Mouse (Mus musculus) testis, postnatal 14 days (tissue): ENCODE results near the gene Coq6.
"Not testable (repeated sequence)": the region's sequence is repeated elsewhere in the genome, so short reads cannot be mapped to it uniquely, and the experiment has no call there.

ENCODE experiments used
- DNase-seq: peaks from one replicate; pipeline ENCODE4 v3.0.0; 2021; ENCODE audit warnings: low spot score

Gene Coq6

DNA sequence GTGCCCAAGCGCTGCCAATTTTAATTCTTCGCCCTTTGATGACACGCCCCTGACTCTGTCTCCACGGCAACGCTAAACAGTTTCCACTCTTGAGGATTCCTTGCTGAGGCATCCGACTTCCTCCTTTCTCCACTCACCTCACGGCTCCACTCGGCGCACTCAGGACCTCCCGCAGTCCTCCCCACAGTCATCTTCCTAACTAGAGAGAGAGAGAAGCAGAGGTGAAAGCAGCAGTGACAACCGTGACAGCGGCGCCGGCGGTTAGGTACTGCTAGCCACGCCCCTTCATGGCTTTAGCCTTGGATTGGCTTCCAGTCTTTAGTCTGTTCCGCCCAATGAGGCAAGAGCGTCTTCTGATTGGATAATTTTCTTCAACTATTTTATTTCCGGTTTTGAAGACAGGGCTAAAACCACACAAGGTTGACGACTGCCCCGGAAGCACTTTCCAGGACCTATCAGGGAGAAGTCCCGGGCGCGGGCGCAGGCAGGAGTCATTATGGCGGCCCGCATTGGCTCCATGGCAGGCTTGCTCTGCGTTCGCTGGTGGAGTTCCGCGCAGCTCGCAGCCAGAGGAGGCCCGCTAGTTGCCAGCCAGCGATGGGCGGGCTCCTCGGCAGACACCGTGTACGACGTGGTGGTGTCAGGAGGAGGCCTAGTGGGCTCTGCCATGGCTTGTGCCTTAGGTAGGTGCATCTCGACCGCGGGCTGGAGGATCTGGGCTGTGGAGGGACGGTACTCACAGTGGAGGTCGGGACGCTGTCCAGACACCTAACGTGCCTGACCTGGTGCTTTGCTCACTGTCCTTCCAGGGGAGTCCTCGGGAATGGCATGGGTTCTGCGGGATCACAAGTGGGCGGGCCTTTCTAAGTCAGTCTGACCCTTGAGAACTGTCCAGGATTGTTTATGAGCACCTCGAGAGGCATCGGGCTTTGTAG is at the start of gene Coq6, which contains the start of gene Fam161b:
TSS of gene Coq6 (plus strand) at position 103 of the 935 bp plus-strand sequence.
TSS of gene Fam161b (minus strand) at position 279 of the 935 bp plus-strand sequence.
- DNase-seq = peak; percentile 95

- DNase-seq = peak; percentile 35
These were observed 45.5 kb upstream of the Coq6 start for GRCm38 (mm10) chr12:84316006-84316405.

GRCm38 (mm10) chr12:84316721-84317621 is 44.5 kb upstream of the Coq6 start, which contains the start of gene Zfp410:
TSS of gene Zfp410 (plus strand) at chr12:84316852.
- DNase-seq = peak; percentile 88

GRCm38 (mm10) chr12:84327111-84327512 is 34.3 kb upstream of the Coq6 start:
- no peak for DNase-seq

DNA sequence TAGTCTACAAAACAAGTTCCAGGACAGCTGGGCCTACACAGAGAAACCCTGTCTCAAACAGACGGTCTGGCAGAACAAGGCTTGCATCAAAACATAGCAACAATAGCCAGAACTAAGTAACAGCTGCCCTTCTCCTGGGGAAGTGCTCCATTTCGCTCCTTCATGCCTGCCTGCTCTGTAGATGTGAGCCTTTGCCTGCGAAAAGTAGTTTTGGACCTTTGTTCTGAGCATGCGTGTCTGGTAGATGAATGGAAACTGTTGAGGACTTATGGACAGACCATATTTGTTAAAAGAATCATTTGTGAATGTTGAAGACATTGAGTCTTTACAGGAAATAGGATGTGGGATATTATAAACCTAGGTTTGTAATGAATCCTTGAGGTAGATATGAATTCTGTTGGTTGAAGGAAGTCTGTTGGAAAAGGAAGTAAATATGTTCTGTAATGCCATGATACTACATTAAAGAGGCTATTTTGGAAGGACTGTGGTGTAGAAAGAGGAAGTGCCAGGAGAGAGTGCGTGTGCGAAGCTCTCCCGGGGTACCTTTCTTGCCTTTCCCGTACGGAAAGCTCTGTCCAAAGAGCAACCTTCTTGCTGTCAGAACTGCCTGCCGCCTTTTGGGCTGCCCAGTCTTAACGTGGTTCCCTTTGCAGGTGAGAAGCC is 24.4 kb upstream of the Coq6 start:
- no peak for DNase-seq

DNA sequence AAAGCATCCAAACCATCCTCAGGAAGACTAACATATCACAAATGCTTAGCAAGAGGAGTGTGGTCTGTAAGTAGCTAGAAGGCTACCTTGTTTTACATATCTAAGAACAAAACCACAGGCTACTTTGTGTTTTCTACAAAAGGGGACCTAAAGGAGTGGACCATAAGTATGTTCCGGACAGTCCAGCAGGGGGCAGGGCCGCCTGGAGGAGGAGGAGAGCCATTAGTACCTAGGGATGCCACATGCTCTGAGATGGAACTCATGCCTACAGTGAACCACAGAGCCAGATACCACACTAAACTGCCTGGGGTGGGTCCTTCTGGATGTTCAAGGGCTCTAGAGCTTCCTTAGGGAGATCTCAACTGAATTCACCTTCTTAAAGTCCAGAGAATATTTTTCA is 14.3 kb upstream of the Coq6 start:
- no peak for DNase-seq

GRCm38 (mm10) chr12:84358699-84359098 is 2.8 kb upstream of the Coq6 start:
- DNase-seq = not testable (repeated sequence)

DNA sequence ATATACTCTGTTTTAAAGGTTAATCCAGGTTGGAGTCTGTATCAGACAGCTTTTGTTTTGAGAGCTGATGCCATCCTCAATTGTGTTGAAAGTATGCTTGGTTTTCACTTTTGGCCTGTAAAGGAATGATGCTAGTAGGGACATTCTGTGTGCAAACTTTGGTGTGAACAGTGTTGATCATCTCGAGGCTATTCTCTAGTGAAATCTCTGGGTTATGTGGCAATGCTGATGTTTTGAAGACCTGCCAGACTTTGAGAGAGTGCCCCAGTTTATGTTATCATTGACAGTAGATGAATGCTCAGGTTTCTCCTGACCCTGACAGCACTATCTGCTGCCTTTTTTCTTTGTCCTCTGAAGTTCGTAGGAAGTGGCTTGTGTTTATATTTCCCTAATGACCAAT is 1.4 kb downstream of the Coq6 start:
- no peak for DNase-seq

DNA sequence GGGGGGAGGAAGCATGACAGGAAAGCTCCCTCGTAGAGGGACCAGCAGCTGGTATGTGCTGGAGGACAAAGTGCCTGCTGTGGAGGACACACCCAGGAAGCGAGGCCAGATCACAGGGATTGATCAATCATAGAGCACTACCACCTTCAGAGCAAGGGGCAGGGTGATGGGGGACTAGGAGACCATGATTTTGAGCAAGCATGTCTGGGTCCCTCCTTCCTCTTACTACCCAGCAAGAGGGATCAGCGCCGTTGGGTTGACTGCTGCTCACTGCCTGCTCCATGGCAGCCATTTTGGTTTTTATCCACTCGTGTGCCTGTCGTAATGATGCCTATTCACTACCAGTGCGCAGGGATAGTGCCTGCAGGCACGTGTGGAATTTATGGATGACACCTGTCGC is 2.8 kb downstream of the Coq6 start:
- no peak for DNase-seq

GRCm38 (mm10) chr12:84365137-84365536 is 3.7 kb downstream of the Coq6 start:
- no peak for DNase-seq

GRCm38 (mm10) chr12:84366971-84367370 is 5.5 kb downstream of the Coq6 start:
- no peak for DNase-seq

GRCm38 (mm10) chr12:84371647-84372046 is 10.2 kb downstream of the Coq6 start:
- DNase-seq = no peak

DNA sequence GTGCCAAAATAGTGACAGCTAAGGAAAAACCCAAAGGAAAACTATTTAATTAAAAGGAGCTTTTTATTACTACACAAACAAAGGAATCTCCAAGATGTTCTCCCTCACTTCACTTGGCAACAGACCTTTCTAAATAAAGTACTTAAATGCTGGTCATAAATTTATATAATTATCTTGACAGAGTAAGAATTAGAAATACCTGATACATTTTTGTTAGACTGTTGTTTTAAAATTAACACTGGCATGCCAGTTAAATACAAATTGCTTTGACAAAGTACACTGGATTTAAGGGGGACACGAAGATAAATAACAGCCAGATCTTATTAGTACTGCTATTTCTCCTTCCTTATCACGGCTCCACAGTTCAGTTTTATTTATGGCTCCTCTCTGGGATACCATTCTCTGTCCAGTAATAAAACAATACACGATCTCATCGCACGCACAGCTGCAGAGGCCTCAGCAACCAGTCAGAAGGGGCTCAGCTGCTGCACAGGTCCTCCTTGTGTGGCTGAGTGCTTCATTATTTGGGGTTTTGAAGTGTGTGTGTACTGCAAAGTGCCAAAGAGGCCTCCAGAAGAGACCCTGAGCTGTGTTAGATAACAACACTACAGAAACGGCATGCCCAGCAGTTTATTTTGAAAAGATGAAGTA is 12.5 kb downstream of the Coq6 start:
- no peak for DNase-seq

- DNase-seq = no peak
These were observed 20.9 kb downstream of the Coq6 start for GRCm38 (mm10) chr12:84382369-84382768.

- no peak for DNase-seq
These were observed 23.2 kb downstream of the Coq6 start for GRCm38 (mm10) chr12:84384644-84385081.

GRCm38 (mm10) chr12:84385408-84385807 is 24.0 kb downstream of the Coq6 start:
- DNase-seq = no peak

DNA sequence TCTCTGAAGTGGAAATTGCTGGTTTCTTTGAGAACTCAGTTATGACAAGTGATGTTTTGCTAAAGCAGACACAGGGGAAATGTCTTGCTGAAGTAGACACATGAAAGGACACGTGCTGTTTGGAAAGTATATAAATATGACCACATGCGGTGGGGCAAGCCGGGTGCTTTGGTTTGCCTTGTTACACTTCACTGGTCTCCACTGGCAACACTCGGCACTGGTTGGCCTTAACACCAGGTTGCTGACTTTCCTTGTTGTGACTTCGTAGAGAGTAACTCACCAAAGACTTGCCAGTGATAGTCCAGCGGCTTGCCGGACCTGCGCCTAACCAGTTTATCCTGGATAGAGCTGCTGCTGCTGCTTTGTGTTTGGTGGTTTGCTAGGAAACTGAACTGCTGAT is 26.6 kb downstream of the Coq6 start:
- no peak for DNase-seq

DNA sequence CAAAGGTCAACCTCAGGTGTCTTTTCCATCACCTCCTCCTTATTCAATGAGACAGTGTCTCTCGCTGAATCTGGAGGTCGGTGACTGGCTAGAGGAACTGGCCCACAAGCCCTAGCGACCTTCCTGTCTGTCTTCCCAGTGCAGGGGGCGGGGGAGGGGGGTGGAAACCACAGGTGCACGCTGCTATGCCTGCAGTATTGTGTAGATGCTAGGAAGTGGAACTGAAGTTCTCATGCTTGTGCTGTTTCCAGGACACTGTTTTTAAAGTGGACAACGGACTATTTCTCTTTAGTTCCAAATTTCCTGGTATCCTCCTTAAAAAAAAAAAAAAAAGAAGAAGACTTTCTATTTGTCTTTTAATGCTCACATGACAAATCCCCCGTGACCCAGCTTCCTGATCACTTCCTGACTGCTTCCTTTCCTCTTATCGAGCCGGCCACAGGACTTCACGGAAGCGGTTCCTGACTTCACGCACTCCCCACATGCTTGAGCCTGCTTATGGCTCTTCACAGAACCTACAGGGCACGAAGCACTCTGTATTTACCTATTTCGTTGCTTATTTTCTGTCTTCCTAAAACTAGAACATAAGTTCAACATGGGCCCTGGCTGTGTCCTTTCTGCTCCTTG is 27.4 kb downstream of the Coq6 start:
- DNase-seq = no peak

DNA sequence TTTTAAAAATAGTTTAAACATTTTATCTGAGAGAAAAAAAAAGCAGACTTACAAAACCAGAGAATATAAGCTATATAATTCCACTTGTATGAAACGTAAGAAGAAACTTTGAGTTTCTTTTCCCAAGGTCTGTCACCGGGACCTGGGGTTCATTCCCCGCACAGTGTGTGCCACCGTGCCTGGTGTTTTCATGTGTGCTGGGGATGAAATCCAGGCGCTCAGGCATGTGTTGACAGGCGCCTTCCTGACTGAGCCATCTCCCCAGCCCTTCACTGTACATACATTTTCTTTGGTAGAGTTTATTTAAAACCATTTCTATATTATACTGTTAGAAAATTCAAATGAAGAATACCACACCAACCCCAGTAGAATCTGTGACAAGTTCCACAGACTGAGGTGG is 28.9 kb downstream of the Coq6 start:
- no peak for DNase-seq

DNA sequence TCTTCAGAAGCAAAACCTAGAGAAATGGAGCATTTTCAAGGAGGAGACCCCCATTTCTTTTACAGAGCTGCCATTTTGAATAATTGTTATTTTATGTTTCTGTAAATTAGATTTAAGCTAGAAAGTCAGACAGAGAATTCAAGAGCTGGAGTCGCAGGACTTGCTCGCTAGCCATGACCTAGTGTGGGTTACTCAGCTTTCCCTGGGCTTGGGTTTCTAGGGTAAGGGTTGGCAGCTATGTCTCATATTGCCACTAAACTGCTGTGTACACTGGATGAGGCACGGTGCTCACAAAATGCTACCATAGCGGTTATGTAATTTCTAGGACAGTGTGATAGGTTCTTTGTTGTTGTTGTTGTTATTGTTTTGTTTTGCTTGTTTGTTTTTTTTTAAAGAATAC is 31.2 kb downstream of the Coq6 start:
- no peak for DNase-seq

DNA sequence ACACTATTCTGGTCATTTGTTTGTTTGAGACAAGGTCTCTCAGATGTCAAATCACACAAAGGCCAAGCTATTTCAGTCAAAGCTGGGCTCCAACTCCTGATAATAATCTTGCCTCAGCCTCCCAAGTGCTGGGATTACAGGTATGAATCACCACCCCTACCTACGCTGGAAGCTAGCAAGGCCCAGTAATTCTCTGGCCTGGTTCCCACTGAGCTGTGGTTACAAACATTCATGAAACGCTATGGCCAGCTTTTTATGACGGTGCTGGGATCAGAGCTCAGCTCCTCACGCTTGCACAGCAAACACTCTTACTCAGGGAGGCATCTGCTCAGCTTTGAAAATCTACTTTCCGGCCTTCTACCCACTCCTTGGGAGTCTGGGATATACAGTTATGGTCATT is 32.4 kb downstream of the Coq6 start:
- no peak for DNase-seq
